Mouse (Mus musculus) neural tube, embryonic 14.5 days (tissue): ENCODE measurements around the gene Ddost. TPM values are rescaled to one million over a fixed set of nuclear protein-coding genes. Genes with fewer than 3 reads are reported as not detected.

Experiments
- ATAC-seq: fragments of 200-750 bp; cut with Nextera tagmentation; 2 replicates; pipeline ENCODE4 v1.8.0; 2017; ENCODE audit warnings: low read depth, mild to moderate bottlenecking, moderate TSS enrichment, moderate library complexity
- H3K27ac ChIP-seq: fragments of 300-500 bp; sonication (generic); 2 replicates; pipeline ENCODE4 v1.5.1; 2014; ENCODE audit warnings: low read depth, mild to moderate bottlenecking, control low read depth, low read length, moderate library complexity, mixed read lengths
- H3K27me3 ChIP-seq: fragments of 300-500 bp; sonication (generic); 2 replicates; pipeline ENCODE4 v1.6.1; 2014; ENCODE audit warnings: low read length; ENCODE audit not compliant: control insufficient read depth, insufficient read depth
- H3K36me3 ChIP-seq: fragments of 300-500 bp; sonication (generic); 2 replicates; pipeline ENCODE4 v1.6.1; 2014; ENCODE audit warnings: low read length, mixed read lengths; ENCODE audit not compliant: control insufficient read depth, insufficient read depth
- H3K4me1 ChIP-seq: fragments of 300-500 bp; sonication (generic); 2 replicates; pipeline ENCODE4 v1.6.1; 2014; ENCODE audit warnings: low read length; ENCODE audit not compliant: control insufficient read depth, insufficient read depth
- H3K4me2 ChIP-seq: fragments of 300-500 bp; sonication (generic); 2 replicates; pipeline ENCODE4 v1.6.1; 2014; ENCODE audit warnings: mild to moderate bottlenecking, low read depth, low read length, control low read depth
- H3K4me3 ChIP-seq: fragments of 300-500 bp; sonication (generic); 2 replicates; pipeline ENCODE4 v1.5.1; 2014; ENCODE audit warnings: low read depth, low read length, control low read depth, mixed read lengths
- H3K9ac ChIP-seq: fragments of 300-500 bp; sonication (generic); replicated peaks from 2 replicates; pipeline ENCODE4 v1.6.1; 2014; ENCODE audit warnings: low read depth, mild to moderate bottlenecking, control low read depth, low read length, mixed read lengths
- H3K9me3 ChIP-seq: fragments of 300-500 bp; sonication (generic); 2 replicates; pipeline ENCODE4 v1.6.1; 2016; ENCODE audit warnings: low read length; ENCODE audit not compliant: control insufficient read depth
- WGBS: fragments of 180-500 bp; shearing (Covaris S2); extraction: QIAGEN DNeasy Blood & Tissue Kit; methylation state at CpG from one replicate; pipeline ENCODE4 v1.1.7; 2014; 5-methylcytosine and 5-hydroxymethylcytosine counted together
- polyA plus RNA-seq: library from polyadenylated mRNA; unstranded; fragments of >200 nt; fragmentation: Nextera tagmentation; extraction: Ambion mirVana; gene quantifications from 2 replicates; pipeline ENCODE4 v1.2.1, GENCODE M21; 2014

Gene Ddost
- polyA plus RNA-seq, 1 experiment from 2014 or later = 190 TPM

GRCm38 (mm10) chr4:138318509-138319266, 14.2 kb downstream of the Ddost start:
- no peaks in the 10 kb centered on the region for H3K9me3 ChIP-seq
- peaks cover 7% of the 10 kb centered on the region; the same call in 1 of the 2 replicates for H3K4me1 ChIP-seq
- peaks cover 24% of the 10 kb centered on the region; the same call in 1 of the 2 replicates for H3K36me3 ChIP-seq
- no peak overlapping the region for H3K4me2 ChIP-seq
- H3K27me3 ChIP-seq = no peaks in the 10 kb centered on the region
- H3K4me3 ChIP-seq = no peak overlapping the region
- H3K27ac ChIP-seq = no peak overlapping the region
- no peak overlapping the region for H3K9ac ChIP-seq
- 58% methylated on average over 6 of the region's 6 CpGs for WGBS
- peak; percentile 50; the same call in 1 of the 2 replicates for ATAC-seq

- H3K9me3 ChIP-seq = no peaks in the 10 kb centered on the region
- H3K27me3 ChIP-seq = no peaks in the 10 kb centered on the region
- 0 out of 2 replicates have a peak, but pooled peaks cover 16% of the 10 kb centered on the region for H3K36me3 ChIP-seq
- H3K4me3 ChIP-seq = no peak overlapping the region
- no peak for ATAC-seq
- H3K27ac ChIP-seq = no peak overlapping the region
- H3K4me2 ChIP-seq = no peak overlapping the region
- H3K9ac ChIP-seq = no peak overlapping the region
- H3K4me1 ChIP-seq = peaks cover 7% of the 10 kb centered on the region; the same call in 1 of the 2 replicates
- WGBS = 33% methylated on average over 10 of the region's 10 CpGs
These were observed 15.0 kb downstream of the Ddost start for GRCm38 (mm10) chr4:138319508-138319907.

- H3K4me2 ChIP-seq = no peak overlapping the region
- H3K4me1 ChIP-seq = peaks cover 11% of the 10 kb centered on the region; the same call in 1 of the 2 replicates
- 87% methylated on average over 11 of the region's 11 CpGs for WGBS
- H3K36me3 ChIP-seq = 0 out of 2 replicates have a peak, but pooled peaks cover 8% of the 10 kb centered on the region
- H3K9me3 ChIP-seq = no peaks in the 10 kb centered on the region
- H3K9ac ChIP-seq = no peak overlapping the region
- H3K4me3 ChIP-seq = no peak overlapping the region
- H3K27me3 ChIP-seq = no peaks in the 10 kb centered on the region
- no peak overlapping the region for H3K27ac ChIP-seq
- ATAC-seq = no peak
These were observed 16.2 kb downstream of the Ddost start for GRCm38 (mm10) chr4:138320711-138321110.

- no peaks in the 10 kb centered on the region for H3K9me3 ChIP-seq
- H3K27ac ChIP-seq = no peak overlapping the region
- H3K4me1 ChIP-seq = peaks cover 11% of the 10 kb centered on the region; the same call in 1 of the 2 replicates
- ATAC-seq = no peak
- 77% methylated on average over 7 of the region's 7 CpGs for WGBS
- H3K4me3 ChIP-seq = no peak overlapping the region
- H3K4me2 ChIP-seq = no peak overlapping the region
- H3K36me3 ChIP-seq = 0 out of 2 replicates have a peak, but pooled peaks cover 8% of the 10 kb centered on the region
- H3K27me3 ChIP-seq = no peaks in the 10 kb centered on the region
- H3K9ac ChIP-seq = no peak overlapping the region
These were observed 17.0 kb downstream of the Ddost start for GRCm38 (mm10) chr4:138321488-138321887.

GRCm38 (mm10) chr4:138322692-138323091, 18.2 kb downstream of the Ddost start:
- WGBS = 29% methylated on average over 4 of the region's 4 CpGs
- Histone ChIP-seq H3K9me3 (no peaks in the 10 kb centered on the region), H3K4me3 (no peak overlapping the region), H3K27me3 (no peaks in the 10 kb centered on the region), H3K36me3 (no peaks in the 10 kb centered on the region), H3K4me2 (no peak overlapping the region), H3K9ac (no peak overlapping the region), H3K27ac (no peak overlapping the region), H3K4me1 (peaks cover 11% of the 10 kb centered on the region; the same call in 1 of the 2 replicates)
- ATAC-seq = no peak

- Histone ChIP-seq H3K4me3 (no peak overlapping the region), H3K9me3 (no peaks in the 10 kb centered on the region), H3K9ac (no peak overlapping the region), H3K27me3 (no peaks in the 10 kb centered on the region), H3K27ac (no peak overlapping the region), H3K4me1 (peaks cover 11% of the 10 kb centered on the region; the same call in 1 of the 2 replicates), H3K36me3 (no peaks in the 10 kb centered on the region), H3K4me2 (no peak overlapping the region)
- 81% methylated on average over 4 of the region's 4 CpGs for WGBS
- no peak for ATAC-seq
These were observed 19.2 kb downstream of the Ddost start for GRCm38 (mm10) chr4:138323753-138324152.

GRCm38 (mm10) chr4:138324451-138324850, 19.9 kb downstream of the Ddost start:
- H3K4me2 ChIP-seq = no peak overlapping the region
- H3K4me3 ChIP-seq = no peak overlapping the region
- H3K36me3 ChIP-seq = no peaks in the 10 kb centered on the region
- no peaks in the 10 kb centered on the region for H3K27me3 ChIP-seq
- no peak overlapping the region for H3K9ac ChIP-seq
- WGBS = 98% methylated on average over 3 of the region's 3 CpGs
- H3K4me1 ChIP-seq = peaks cover 11% of the 10 kb centered on the region; the same call in 1 of the 2 replicates
- H3K27ac ChIP-seq = no peak overlapping the region
- no peaks in the 10 kb centered on the region for H3K9me3 ChIP-seq
- no peak for ATAC-seq

- WGBS = under 1% methylated on average over 45 of the region's 45 CpGs
- Histone ChIP-seq H3K4me2 (peak overlapping the region; percentile 53), H3K4me3 (peak overlapping the region; percentile 87), H3K27ac (peak overlapping the region; percentile 92), H3K9ac (peak overlapping the region; percentile 84), H3K27me3 (no peaks in the 10 kb centered on the region), H3K36me3 (no peaks in the 10 kb centered on the region), H3K4me1 (peaks cover 11% of the 10 kb centered on the region; the same call in 1 of the 2 replicates), H3K9me3 (no peaks in the 10 kb centered on the region)
- peak; percentile 82 for ATAC-seq
These were observed 21.0 kb downstream of the Ddost start for GRCm38 (mm10) chr4:138325466-138326076.
